Mouse (Mus musculus) gastrocnemius, postnatal 4 days (tissue): ENCODE results near the gene Ppp1r2. TPM values are rescaled to one million over a fixed set of nuclear protein-coding genes. Genes with fewer than 3 reads are reported as not detected.

ENCODE experiments used
- DNase-seq, 2 experiments: peaks; one replicate each; pipeline ENCODE4 v3.0.0; 2021 to 2022; ENCODE audit warnings: low spot score in 2 of 2, mixed read lengths in 2 of 2
- total RNA-seq, 2 experiments: library from RNA; stranded (reverse); gene quantifications; 2 replicates each; pipeline ENCODE4 v1.2.3; 2021

The Ppp1r2 gene
- total RNA-seq, 2 experiments from 2014 or later: 84.9 to 87.3 TPM

DNA sequence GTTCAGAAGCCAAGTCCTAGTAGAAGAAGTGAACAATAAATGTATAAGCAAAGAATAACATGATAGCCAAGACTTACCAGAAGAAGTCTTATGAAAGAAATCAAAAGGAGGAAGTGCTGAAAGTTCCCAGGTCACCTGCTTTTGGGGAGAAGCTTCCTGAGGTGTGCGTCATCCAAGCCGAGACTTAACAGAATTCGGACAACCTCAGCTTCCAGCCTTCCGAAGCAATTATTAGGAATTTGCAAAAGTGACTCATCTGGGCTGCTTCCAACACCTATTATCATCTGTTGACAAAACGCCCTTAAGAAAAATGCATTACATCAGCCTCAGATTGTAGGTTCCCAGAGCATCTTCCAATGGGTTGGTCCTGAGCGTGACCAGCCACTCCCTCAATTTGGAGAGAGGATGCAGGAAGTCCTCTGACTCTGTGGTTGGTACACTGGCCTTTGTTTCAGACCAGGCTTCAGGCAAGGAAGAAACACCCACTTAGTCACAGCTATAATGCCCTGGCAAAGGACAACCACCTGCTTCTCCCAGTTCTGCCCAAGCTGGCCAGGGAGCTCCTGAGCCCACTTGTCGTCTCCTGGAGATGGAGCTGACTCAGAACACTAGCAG, 15.8 kb upstream of the Ppp1r2 start:
- DNase-seq: peak in 1 of 2 experiments; percentile 30

DNA sequence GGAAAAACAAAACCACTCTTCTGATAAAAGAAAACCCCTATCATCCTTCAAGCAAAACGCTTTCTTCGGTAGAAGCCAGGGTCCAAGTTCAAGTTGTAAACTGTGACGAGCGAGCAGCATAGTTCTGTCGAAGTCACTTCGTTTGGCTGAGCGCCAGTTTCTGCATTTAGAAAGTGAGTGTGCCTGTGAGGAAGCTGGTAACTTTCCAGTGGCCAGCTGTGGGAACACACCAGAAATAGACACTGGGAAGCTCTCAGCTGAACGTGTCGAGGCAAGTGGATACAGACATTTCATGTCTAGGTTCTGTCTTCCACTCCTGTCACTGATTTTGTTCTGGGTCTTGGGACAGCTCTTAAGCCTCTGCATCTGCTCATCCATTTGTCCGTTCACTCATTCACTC, 15.2 kb upstream of the Ppp1r2 start:
- peak; percentile 66 to 84 for DNase-seq

DNA sequence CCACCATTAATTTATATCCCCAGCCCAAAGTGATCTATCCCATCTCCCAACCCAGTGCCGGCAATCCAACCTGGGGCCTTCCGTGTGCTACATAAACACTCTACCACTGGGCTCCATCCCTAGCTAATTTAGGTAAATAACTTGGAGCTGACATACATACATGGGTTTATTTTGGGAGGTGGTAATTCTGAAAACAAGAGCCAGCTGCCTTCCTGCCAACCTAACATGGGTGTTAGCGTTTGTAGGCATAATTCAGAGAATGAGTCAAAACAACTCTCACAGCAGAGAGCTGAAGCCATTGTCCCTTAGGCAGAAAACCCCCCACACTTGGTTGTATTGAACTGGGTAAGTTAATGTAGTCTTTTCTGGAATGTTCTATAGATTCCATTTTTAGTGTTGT, 12.6 kb upstream of the Ppp1r2 start:
- no peak for DNase-seq

DNA sequence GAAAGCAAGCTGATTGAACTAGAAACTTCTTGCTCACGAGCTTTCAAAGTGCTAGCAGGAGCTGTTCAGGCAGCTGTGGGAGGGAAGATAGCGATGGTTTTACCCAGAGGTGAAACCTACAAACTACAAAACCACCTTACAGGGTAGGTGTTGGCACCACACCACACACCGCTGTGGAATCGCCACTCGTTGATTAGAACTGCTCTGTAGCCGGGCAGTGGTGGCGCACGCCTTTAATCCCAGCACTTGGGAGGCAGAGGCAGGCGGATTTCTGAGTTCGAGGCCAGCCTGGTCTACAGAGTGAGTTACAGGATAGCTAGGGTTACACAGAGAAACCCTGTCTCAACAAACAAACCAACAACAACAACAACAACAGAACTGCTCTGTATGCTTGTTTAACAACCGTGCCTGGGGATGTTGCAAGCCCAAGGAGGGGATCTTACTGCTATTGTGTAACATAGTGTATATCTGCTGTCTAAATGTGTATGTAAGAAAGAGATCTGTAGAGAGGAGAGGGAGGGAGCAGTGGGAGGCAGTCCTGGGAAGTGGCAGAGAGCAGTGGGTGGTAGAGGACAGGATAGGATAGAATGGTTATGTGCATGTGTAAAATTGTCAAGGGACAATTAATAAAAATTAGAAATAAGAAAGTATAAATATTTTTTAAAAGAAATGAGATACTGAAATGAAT, 11.9 kb upstream of the Ppp1r2 start:
- no peak for DNase-seq

DNA sequence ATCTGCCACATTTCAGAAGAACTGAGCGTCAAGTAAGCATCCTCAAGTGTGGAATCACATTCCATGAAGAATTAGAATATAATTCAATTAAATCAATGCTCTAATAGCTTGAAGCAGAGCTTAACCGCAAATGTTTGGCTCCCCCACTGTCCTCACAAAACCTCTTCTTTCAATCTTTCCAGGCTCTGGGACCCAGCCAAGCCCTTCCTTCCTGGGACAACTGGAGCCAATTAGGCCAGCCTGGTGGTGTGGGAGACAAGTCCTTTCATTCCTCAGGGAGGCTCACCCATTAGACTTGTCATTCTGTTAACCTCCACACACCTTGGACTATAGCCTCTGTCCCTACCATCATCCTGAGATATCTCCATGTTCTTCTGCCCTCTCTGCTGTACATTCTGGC, 6.9 kb upstream of the Ppp1r2 start:
- peak in 1 of 2 experiments; percentile 38 for DNase-seq

DNA sequence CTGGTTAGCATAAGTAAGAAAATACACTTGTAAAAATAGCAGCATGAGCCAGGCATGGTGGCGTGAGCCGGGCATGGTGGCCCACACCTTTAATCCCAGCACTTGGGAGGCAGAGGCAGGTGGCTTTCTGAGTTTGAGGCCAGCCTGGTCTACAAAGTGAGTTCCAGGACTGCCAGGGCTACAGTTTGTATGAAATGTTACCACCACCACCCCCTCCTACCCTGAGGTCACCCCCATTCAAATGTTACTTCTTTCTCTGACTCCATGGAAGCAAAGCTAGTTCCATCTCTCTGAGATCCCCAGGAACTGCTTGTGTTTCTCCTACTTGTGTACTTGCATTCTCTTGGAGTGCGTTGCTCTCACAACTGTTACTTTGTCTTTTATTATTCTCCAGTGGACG, 5.1 kb upstream of the Ppp1r2 start:
- DNase-seq: no peak

DNA sequence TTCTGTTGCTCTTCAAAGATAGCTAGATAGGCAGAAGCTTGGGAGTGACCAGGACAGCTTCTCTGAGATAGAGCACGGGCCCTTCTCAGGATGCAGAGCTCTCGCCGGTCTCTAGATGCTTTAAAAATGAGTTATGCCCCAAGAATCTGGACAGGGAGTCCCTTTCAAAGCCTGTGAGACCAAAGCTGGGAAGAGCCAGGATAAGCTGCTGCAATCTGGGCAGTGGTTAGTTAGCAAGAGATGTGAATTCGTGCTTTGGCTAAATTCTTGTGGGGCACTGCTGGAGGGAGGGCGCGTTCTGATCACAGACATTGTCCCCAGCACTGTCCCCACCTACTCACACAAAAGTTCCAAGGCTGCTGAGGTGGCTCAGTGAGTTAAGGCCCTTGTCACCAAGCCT, 3.5 kb upstream of the Ppp1r2 start:
- DNase-seq: no peak

DNA sequence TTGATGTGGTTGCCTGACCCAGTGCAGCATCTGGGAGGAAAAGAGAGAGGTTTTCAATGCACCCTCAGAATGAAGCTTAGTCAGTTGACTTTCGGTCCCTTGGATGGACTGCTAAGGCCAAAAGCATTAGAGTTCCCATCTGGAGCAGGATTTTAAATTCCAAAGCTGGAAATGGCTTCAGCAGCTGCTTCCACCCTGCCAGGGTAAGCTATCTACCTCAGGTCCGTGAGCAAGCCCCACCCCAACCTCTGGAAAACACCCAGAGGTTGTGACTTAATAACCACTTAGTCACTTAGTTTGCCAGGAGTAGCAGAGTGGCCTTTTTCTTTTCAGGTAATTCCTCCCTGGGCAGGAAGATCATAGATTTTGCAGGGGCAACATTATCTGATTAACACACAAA, 3.0 kb upstream of the Ppp1r2 start:
- DNase-seq: no peak

DNA sequence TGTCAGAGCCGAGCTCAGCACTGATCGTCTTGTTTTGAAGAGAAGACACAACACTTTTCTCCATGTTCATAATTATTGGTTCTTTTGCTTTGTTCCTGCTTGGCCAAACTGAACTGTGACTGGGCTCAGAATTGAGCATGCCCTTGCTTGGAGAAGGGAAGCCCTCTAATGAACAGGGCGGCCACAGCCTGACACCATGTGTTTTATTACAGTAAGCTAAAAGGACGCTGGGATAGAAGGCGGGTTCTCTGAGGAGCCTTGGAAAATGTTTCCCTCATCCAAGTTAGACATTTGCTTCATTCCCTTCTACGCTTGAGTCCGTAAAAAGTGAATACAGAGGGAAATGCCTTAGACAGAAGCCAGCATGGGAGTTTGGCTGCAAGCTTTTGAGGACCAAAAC, 1.9 kb upstream of the Ppp1r2 start:
- peak in 1 of 2 experiments; percentile 31 for DNase-seq

DNA sequence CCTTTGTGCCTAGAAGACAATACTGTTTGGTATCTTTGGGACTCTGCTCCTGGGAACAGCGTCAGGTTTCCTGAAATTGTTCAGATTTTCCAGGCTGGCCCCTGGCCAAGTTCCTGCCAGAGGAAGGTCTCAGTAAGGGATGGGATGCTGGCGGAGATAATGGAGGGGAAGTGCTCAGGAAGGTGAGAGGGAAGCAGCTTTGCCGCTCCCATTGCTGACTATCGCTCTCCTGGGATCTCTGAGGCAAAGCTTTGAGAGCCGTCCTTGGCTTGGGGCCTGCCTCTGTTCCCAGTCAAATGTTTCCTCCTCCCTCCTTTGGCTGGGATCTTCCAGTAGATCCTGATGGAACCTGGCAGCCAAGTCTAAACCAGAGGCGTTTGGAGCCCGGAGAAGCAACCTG, 1.5 kb upstream of the Ppp1r2 start:
- DNase-seq: peak; percentile 30 to 75

DNA sequence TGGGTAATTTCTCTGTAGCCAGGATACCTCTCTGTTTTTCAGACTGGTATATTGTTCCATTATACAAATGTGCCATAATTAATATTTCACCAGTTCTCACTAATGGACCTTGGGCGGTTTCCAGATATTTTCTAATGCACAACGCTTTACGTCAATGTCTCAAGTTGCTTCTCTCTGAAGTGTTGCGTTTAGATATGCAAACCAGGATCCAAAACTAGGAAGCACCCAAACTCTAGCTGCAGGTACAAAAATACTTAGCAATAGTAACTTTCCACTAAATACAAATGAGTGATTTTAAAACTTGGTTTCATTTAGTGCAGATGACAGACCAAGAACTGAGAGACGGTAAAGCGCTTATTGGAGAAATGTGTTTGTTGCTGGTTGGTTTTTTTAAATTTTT, 993 bp downstream of the Ppp1r2 start:
- DNase-seq: no peak

DNA sequence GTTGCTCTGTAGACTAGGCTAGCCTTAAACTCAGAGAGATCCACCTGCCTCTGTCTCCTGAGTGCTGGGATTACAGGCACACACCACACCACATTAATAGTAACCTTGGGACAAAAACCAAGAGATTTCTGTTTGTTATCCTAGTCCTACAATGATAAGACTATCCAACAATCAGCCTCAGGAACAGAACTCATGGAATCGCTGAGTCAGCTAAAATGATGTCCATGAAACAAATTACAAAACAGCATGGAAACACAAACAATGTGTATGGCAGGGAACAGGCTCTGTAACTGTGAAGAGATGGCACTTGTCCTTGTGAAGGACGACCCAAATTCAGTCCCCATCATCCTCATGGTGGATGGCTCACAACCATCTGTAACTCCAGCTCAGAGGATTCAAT, 8.4 kb downstream of the Ppp1r2 start:
- no peak for DNase-seq

DNA sequence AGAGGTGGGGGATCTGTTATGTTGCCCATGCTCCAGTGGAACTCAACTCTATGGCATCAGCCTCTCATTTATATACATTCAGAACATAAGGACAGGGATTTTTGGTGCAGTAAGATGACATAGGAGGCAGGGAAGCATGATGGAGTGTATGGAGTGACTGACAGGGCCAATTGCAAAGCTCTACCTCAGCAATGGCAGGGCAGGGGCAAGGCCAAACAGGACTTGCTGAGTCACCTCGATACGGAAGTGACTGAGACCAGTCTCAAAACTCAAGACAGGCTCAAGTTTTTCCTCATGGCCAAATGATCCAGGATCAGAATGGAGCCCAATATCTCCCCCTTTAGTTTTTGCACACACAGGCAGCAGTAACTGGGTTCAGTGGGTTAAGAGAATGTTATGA, 18.9 kb downstream of the Ppp1r2 start:
- DNase-seq: no peak

DNA sequence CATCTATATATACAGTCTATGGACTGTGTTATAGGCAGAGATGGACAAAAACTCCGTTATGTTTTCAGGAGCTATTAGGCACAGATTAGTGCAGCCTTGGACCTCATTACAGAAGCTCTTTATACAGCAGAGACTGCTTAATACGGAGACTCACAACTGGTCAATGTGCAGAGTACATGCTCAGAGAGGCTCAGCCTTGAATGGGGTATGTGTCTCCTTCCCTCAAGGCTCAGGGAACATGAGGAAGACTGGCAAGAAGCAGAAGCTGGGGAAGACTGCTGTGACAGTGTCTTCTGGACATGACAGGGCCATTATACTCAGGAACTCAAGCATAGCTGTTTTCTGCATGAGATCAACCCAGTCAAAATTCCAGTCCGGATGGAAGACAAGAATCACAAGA, 19.4 kb downstream of the Ppp1r2 start:
- no peak for DNase-seq

DNA sequence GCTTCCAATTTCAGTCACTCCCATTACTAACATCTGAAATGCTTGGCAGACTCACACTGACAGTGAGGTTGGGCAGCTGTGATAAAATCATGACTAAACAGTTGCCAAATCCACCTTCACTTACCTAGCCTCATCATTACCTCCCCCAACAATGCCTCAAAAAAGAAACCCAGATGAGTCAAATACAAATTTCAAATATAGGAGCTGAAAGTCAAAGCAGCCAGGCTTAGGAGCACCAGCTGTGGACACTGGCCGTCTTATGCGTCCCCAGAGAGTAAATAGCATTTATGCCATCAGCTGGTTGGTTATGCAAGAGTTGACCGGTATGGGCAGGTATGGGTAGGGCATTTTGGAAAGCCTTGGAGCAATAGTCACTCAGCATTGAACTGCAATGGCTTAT, 25.7 kb downstream of the Ppp1r2 start:
- DNase-seq: no peak

DNA sequence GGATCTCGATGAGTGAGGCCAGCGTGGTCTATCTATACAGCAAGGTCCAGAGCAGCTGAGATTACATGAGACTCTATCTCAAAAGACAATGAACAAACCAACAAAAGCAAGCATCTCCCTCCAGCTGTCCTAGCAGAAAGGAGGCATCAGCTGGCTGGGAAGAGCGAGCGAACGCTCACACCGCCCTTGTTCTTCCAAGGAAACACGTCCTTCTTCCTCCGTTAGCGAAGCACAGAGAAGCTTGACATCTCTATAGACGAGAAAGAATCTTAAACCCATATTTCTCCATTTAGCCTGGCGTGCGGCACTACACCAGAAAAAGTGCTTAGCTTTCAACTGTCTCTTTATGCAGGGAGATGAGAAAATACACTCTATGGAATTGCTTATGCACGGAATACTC, 26.4 kb downstream of the Ppp1r2 start:
- no peak for DNase-seq

DNA sequence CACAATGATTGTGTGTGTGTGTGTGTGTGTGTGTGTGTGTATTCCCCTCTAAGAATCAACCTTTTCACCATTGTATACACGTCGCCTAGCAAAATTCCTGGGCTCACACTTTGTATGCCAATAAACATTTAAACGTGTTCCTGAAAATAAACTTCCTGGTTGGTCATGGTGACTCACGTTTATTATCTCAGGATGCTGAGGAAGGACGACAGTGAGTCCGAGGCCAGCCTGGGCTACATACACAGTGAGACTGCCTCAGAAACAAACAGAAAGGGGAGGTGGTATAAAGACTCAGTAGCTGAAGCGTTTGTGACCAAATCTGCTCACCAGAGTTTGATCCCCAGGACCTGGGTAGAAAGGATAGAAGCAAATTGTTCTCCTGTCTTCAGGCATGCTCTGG, 27.6 kb downstream of the Ppp1r2 start:
- no peak for DNase-seq

DNA sequence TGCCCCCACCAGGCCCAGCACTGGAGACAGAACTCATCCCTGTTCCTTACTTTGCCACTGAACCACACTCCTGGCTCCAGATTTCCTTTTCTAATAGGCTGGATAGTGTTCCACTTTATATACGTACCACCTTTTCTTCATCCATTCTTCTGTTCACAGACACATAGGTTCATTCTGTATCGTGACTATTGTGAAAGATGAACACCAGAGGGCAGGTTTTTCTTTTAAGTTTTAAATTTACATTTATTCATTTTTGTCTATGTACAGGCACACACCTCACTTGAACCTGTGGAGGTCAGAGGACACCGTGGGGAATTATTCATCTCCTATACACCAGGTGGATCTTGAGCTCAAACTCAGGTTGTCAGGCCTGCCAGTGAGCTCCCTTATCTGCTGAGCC, 31.0 kb downstream of the Ppp1r2 start:
- DNase-seq: peak in 1 of 2 experiments; percentile 3

DNA sequence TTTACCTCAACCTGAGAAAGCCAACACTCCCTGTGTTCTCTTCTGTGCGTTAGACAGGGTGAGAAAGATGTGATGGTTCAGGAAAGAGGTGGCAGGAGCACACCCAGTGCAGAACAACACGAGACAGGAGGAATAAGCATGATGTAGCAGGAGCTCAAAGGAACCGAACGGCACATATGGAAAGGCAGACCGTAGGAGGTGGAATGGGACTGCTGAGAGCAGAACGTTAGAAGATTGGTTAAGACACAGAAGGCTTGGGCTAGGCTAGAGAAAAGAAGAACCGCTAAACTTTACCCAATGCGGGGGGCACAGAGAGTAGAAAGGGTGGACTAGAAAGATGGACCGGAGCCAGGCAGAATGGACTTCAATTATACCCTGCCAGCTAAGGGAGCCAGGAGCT, 33.6 kb downstream of the Ppp1r2 start:
- DNase-seq: peak in 1 of 2 experiments; percentile 4

DNA sequence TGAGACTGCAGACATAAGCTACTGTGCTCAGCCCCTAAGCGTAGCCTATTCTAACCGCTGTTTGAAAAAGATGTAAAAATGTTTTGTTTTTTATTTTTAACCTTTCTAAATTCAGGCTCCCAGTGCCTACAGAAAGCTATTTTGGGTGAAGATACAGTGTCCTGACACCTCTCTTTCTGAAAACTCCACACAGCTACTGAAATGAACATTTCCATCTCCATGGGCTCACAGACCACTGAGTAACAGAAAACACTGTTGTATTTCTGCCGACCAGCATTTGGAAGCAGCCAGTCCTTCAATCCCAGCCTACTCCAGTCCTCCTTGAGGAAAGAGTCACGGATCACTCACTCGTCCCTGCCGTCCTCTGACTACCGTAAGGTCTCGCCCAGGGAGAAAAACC, 34.5 kb downstream of the Ppp1r2 start:
- peak in 1 of 2 experiments; percentile 3 for DNase-seq

DNA sequence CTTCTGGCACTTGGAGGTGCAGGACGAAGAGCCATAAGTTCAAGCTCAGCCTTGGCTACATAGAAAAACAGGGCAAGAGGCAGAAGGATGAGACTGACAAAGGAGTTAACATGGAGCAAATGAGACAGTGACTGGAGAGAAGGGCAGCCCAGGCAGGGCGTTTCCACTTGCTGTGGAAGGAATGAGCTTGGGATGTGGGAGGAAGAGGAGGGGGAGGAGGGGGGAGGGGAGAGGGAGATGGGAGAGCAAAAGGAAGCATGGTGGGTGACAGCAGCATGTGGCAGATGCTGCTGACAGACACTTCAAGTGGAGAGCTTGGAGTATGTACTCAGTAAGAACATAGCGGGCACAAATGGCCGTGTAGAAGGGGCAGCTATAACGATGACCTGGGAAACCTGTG, 36.8 kb downstream of the Ppp1r2 start:
- no peak for DNase-seq

DNA sequence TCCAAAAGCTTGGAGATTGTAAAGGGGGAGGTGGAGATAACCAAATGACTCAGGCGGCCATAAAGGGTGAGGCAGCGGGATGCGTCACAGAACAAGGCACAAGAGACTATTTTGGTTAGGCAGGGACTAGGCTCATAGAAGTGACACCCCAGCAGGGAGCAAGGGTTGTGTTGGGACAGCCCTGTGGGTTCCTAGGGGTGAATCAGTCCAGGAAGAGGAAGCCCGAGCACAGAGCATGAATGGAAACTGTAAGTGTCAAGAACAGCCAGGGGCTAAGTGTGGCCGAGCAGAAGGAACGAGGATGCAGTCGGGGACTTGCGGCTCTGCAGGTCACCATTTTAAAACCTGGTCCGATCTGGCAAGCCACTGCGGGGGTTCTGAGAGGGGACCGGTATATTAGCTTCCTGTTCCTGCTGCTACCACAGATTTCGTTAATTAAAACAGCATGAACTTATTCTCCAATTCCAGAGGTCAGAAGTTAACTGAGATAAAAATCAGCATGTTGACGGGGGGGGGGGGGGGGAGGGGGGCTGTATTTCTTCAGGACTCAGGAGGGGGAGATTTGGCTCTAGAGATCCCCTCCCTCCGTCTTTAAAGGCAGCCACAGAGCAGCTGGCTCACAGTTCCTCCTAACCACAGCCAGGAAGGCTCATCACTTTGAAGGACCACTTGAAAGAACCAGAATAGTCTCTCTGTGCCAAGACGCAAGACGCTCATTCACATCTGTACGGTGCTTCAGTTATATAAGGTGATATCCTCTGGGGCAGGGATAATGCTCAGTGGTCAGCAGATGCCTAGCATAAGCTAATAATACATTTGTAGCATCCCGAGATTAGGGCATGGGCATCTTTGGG, 39.4 kb downstream of the Ppp1r2 start:
- DNase-seq: no peak
